Mouse (Mus musculus): ENCODE measurements around the gene Tph1.

Tph1 gene

DNA sequence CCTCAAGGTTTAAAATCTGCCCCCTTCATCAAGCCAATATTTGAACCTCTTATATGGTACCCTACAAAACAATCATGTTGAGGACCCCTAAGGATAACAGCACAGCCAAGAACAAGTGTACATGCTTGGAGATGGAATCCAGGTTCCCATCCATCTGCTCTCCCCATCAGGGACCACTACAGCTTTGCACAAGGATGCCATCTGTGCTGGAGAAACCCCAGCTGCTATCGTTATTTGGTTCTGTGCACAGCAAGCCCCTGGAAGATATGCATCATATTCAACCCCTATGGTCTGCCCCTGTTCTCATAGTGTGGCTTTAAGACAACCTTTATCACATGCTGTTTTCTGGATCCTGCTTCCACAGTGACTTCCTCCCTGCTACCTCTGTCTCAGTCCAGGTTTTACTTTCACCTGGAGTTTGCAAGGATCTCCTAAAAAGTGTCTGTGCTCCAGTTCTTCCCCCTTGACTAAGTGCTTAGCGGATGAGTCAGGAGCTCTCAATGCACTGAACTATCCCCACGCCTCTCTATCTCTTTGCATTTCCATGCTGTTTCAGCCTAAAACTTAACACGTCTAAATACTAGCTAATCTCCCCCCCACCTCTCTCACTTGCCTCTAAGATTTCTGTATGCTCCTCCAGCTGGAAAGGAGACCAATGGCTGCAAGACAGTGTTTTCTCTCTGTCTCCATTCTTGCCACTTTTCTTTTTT is 23.8 kb downstream of the Tph1 start:
- DNase-seq (ENCODE audit: low read depth, low spot score), result no peak

DNA sequence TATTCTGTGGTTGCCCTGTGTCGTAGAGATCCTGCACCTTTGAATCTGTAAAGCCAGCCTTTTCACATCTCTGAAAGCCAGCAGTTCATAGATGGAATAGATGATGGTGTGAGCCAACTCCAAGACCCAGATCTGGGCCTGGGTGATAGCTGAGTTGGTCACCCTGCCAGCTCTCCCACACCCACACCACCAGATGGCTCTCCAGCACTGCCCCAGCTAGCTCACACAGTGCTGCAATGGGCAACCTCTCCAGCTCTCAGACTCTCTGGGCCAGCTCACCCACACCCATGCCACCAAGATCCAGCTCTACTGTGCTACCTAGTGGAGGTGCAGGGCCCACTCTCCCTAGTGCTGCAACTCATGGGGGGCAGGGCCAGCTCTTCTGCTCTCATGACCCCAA is 29.2 kb downstream of the Tph1 start:
- no peak for DNase-seq (ENCODE audit: low read depth, low spot score)

DNA sequence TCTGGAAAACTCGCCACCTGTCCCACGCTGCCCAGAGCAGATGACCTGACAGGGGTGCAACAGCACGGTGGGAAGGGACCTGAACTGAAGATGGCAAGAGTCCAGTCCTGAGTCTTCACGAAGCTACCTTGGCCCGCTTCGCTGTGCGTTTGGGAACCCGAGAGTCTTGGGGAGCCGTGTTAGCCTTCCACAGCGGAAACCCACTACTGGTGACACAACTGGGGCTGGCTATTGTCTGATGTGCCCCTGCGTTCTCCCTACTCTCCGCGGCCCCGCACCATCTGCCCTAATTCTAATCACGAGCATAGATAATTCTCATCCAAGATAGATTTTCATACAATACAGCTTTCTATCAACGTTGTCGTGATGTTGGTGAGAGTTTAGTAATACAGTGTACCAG is 32.3 kb downstream of the Tph1 start:
- no peak for DNase-seq (ENCODE audit: low read depth, low spot score)

DNA sequence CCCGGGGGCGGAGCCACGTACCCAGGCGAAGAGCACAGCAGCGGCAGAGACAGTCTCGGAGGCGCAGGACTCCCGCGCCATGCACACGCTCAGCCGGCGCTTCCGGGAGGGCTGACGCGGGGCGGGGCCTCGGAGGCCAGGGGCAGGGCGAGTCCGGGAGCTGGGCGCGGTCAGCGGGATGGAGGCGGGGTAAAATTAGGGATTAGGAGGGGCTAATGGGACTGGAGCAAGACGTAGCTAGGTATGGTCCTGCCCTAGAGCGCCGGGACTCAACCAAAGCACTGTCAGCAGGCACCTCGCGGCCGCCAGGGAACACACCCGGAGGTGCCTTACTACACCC is 32.7 kb downstream of the Tph1 start, which contains the start of gene Sergef:
TSS of gene Sergef (minus strand) at position 116 of the 340 bp plus-strand sequence.
- peak; percentile 59 for DNase-seq (ENCODE audit: low read depth, low spot score)

DNA sequence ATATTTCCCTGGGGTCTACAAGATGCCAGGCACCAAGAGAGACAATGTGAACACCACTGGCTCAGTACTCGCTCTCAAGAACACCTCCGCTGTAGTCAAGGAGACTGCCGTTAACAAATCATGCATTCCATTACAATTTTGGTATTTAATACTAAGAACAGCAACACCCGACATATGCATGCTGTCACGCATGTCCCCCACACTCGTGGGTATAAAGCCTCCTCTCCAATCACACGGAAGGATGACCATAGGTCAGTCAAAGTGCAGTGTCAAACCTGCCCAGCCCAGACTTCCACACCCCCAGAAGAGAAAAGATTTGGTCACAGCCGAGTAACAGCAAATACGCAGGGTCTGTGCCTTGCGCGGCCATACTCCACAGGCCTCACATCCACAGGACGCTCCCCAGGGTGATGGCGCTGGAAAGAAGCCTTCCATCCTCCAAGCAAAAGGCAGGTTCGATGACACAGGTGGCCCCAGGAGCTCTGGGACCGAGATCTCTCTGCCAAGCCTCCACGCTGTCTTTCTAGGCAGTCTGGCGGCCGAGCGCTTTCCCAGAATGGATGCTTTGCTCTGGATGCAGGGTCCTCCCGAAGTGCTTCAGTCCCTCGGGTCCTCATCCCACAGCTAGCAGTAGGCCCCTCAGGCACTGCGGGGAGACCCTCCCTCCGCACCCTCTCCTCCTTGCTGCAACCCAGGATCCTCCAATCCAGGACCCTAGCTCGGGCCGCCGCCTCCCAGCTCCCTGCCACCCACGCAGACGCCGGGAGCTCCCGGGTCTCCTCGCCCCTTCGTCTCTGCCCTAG is 33.2 kb downstream of the Tph1 start:
- DNase-seq (ENCODE audit: low read depth, low spot score), result no peak

DNA sequence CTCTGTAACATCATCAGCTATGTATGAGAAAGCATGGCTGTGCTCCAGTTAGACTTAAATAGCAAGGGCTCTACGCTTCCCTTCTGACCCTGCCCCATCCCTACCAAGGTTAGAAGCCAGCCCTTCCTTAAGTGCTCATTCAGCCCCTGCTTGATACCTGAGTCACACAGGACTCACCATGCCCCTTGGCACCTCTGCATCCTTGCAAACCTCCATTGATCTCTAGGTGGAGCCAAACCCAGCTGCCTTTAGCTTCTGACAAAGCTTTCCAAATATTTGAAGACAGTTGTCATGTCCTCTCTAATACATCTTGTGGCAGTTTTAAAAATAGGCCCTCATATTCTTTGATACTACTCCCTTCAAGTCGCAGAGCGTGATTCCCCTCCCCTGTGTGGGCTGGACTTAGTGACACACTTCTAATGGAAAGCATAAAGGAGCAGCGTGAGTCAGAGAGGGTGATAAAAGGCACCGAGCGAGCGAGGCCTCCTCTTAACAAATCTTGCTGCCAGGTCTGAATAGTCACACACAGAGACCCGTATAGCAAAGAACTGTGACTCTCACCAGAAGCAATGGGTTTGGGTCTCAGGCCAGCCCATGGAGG is 43.9 kb downstream of the Tph1 start:
- no peak for DNase-seq (ENCODE audit: low read depth, low spot score)

DNA sequence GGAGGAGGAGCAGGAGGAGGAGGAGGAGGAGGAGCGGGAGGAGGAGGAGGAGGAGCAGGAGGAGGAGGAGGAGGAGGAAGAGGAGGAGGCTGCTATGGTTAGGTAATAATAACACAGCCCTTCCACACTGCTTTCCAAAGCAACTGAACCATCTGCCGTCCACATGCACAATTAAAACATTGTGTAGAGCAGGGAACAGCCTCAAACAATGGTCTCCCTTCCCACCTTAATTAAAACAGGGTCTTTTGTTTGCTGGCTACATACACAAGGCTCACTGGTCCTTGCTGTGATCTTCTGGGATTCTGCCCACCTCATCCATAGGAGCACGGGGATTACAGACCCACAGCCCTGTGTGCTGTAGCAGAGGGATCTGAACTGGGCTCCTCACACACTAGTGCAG is 48.4 kb downstream of the Tph1 start:
- no peak for DNase-seq (ENCODE audit: low read depth, low spot score)

DNA sequence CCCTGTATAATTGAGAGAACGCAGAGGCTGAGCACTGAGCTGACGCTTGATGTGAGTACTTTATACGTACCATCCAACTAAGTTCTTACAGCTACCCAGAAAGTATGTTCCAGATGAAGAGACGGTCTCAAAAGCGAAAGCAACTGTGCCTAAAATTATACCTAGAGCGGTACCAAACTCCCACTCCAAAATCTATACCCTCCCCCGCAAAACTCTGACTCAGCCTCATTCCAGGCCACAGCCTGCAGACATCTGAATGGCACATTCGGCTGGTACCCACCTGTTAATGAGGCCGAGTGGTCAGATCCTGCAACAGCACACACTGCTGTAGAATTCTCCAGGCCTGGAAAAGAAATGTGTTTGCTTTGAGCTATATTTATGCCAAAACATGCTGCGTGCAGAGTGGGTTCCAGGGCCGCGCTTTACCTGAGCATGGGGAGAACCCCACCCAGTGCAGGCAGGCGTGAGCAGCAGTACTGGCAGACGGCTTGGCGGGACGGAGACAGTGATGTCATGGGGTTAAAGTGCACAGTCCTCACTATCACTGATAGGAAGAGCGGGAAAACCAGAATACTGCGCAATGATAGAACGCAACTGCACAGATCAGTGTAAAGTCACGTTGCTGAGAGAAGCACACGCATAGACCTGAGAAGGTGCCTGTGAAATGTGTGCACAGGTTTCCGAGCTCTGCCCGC is 53.8 kb downstream of the Tph1 start:
- no peak for DNase-seq (ENCODE audit: low read depth, low spot score)

DNA sequence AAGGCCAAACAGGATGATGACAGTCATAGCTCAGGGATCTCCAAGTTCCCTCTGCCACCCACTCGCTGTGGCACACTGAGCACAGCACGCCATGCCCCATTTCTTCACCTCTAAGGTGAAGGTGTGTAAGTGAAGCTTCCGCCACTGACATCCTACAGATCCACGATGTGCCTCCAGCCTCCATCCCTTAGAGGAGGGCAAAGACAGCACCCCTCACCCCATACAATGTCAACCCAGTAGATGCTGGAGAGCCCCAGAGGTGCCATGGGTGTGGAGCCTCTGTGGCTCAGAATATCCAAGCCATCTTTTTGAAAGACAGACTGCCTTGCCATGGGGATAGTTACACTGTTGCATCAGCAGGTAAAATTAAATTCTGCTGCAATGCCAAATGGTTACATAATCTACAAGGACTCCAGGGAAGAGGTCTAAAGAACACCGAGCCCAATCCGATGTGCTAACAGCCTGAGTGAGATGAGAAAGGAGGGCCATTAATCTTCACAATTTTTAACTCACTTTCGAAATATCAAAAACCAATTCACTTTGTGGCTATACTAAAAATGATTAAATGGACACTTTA is 55.8 kb downstream of the Tph1 start:
- no peak for DNase-seq (ENCODE audit: low read depth, low spot score)

DNA sequence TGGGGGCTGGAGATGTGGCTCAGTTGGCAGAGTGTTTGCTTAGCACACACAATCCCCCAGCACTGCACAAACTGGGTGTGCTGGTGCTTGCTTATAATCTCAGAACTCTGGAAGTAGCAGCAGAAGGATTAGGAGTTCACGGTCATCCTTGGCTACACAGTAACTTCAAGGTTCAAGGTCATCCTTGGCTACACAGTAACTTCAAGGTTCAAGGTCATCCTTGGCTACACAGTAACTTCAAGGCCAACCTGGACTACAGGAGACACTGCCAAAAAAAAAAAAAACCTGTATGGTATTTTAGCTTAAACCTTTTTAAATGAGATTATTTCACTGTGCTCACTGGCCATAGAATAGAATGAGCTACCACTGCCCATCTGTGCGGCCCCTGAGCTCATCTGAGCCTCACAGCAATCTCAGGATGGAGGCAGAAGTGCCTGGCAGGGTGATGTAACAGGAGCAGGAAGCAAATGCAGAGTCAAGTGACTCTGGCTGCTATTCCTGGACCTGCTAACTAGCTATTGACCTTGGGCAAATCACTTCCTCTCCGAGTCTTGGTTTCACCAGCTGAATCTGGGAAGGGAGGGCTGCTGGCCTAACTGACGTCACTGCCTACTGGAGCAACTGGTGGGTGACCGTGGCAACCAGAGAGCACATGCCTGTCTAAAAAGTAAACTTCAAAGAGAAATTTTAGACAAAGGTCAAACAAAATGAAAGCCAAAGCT is 56.9 kb downstream of the Tph1 start:
- no peak for DNase-seq (ENCODE audit: low read depth, low spot score)

DNA sequence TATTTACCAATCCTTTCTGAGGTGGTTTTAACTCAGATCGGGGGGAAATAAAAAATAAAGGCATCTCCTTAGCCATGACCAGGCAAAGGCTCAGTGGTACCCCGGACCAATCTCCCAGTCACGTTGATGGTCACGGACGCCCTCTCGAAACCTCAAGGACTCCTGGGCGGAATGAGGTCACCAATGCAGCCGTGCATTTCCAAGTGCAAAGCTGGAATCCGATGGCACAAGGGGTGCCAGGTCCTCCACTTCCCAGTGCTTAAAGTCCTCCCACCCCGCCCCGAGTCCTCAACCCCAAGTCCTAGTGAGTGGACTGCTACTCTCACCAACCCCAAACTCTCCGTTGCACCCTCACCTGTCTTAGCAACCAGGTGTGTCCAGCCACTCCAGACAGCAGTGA is 58.1 kb downstream of the Tph1 start:
- DNase-seq (ENCODE audit: low read depth, low spot score), result no peak

DNA sequence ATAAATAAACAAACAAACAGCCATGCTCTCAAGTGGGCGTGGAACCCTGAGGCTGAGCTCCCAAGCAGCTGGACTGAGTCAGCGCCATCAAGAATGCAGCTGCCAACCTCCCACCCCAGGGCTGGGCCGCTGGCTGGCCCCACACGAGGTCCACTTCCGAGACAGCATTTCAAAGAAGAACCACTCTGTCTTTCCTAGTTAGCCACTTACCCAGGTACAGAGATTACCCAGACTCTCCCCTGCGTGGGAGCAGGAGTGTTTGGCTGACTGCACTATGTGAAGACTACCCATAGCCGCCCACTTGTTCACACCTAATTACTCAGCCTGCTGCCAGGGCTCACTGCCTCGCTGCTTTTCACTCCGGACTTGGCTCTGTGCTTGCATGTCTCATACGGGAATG is 59.2 kb downstream of the Tph1 start:
- no peak for DNase-seq (ENCODE audit: low read depth, low spot score)

DNA sequence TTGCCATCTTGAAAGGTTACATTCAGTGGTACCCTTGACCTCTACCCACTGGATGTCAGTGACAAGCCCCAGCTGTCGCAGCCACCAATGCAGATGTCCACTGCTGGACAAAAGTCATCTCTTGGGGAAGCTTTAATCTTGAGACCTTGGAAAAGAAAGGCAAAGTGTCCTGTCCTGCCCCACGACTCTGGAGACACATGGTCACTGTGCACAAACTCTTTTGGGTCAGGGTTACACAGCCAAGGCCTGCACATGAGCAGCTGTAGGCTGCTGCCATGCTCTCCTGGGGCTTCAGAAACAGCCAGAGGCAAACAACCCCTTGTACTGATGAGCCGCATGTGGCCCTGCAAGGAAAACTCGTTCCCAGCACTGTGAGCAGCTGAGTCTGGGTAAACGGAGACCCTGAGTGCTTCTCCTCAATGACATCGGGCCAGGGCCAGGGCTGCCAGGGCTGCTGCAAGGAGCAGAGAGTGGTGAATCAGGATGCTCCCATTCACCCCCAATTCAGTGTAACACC is 59.9 kb downstream of the Tph1 start:
- no peak for DNase-seq (ENCODE audit: low read depth, low spot score)

DNA sequence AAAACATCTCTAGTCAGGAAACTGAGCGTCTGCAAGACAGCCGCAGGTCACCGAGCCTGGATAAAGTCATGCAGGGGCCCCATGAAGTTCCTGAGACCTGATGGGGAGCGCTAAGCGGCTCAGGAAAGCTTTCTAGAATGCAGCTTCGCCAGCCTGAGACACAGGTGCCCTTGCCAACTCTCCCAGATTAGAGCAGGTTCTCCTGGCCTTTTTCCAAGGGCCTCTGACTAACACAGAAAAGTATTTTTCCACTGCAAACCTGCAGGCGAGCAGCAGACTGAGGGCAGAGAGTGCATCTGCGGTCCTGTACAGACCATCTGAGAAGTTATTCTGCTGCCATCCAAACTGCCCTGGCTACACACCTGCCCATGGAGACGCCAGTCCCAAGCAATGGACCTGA is 60.4 kb downstream of the Tph1 start:
- no peak for DNase-seq (ENCODE audit: low read depth, low spot score)

DNA sequence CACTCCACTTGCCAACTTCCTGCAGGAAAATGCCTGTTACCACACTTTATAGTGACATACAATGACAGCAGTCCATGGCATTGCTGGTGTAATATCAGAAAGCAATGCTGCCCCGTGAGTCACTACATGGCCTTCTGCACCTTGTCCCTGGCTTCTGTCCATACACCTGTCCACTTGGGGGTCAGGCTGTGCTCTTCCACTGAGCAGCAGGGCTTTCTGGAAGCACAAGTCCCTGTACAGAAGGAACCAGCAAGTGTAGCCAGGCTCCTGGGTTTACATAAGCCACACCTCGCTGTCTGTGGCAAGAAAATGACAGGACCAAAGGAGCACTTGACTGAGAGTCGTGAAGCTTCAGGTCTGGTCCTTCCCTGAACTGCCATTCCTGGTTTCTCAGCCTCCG is 63.0 kb downstream of the Tph1 start:
- no peak for DNase-seq (ENCODE audit: low read depth, low spot score)

DNA sequence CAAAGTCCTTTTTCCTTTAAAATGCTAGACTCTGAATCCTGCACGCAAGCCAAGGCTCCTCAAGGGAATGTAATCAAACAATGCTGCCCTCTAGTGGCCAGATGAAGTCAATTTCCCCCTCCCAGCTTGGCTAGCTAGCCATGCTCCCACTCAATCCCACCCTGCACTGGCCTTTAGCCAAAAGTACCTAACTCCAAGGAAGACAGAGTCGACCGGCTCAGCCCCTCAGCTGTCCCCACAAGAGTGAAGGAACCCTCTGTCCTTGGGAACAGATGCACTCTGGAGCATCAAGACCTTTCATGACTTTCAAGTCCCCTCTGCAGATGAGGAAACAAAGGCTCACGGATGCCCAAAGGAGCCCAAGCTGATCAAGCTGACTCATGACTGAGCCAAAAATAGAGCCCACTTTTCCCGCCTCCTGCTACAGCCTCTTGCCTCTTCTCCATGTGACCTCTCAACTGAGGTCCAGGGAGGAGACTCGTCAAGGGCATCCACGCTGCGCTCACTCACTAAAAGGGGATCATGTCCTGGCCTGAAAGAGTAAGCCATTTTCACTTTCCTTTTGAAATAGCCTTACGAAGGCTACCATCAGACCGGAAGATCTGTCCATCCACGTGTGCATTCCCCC is 64.8 kb downstream of the Tph1 start:
- peak; percentile 25 for DNase-seq (ENCODE audit: low read depth, low spot score)

DNA sequence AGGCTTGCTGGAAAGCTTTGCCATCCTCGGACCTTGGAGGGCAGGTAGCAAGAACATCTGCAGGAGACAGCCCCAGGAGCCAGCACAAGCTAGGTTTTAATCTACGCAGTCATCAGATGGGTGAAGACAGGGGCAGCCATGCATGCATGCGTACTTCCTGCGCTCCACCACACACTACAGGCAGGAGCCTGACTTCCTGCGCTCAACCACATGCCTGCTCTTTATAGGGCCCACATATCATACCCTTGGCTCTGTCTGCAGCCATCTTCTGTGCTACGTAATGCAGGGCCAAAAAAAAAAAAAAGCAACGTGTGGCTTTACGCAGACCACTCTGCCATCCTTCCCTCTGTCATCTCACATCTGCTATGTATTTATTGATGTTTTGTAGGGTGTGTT is 65.3 kb downstream of the Tph1 start:
- no peak for DNase-seq (ENCODE audit: low read depth, low spot score)

DNA sequence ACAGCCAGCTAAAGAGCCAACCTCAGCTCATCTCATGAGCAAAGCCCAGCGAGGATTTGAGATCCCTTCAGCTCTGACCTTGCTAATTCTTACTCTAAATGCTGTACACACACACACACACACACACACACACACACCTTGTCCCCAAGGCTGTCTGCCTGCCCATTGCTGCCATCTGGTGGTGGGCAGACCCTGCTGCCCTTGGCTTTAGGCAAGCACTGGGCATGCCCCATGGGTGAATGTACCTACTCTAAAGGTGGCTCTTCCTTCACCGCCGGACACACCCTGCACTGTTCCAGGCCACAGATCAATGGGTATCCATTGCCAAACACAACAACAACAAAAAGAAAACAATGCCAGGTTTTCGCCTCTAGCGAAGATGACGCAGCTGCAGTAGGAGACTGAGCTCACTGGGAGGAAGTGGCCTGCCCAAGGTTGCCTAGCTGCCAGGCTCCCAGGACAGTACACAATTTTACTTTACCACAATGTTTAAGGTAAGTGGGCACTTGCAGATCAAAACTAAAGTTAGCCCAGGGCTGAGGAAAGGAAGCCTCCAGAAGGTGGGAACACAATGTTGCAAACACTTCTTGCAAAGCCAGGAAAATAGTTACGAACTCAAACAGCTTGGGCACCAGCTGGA is 65.8 kb downstream of the Tph1 start:
- DNase-seq (ENCODE audit: low read depth, low spot score), result no peak

DNA sequence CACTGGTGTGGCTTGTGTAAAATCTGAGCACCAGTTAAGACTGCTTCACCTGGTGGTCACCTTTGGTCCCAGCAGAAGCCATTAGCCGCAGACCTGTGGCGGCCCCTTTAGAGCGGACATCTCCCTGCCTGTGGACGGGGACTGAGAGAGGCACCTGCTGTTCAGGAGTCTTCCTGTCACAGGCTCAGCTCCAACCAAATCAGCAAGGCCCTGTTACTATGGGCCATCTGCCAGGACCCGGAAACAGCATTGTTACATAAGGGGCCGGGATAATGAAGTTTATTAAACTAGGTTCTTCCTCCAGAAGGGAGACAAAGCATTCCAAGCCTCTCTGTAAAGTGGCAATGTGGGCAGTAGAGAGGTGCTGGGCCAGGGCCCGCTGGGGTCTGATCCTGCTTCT is 69.3 kb downstream of the Tph1 start:
- DNase-seq (ENCODE audit: low read depth, low spot score), result no peak

DNA sequence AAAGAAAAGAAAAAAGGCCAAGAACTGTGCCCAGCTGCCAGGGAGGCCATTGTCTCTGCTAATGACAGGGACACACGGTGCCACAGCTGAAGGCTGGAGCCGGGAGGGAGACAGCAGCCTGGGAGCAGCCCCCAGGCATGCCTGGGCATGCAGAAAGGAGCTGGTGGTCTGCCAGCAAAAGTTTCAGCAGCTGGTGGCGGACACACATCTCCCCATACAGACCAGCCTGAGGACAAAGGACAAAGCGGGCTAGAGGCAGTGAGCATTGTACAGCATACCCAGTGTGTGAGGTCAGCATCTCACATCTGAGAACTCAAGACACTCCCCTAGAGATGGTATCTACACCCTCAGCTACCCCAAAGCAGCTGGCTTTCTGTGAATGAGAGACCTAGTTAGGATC is 70.3 kb downstream of the Tph1 start:
- DNase-seq (ENCODE audit: low read depth, low spot score), result no peak
